Mouse (Mus musculus) stomach, embryonic 15.5 days (tissue): ENCODE measurements around the gene Snx1. TPM values are rescaled to one million over a fixed set of nuclear protein-coding genes. Genes with fewer than 3 reads are reported as not detected.
A peak's percentile ranks its signal among the peaks of the same experiment; 100 is the strongest.

Source experiments
- ATAC-seq: fragments of 200-750 bp; cut with Nextera tagmentation; 2 replicates; pipeline ENCODE4 v1.8.0; 2017; ENCODE audit warnings: low read depth, moderate number of reproducible peaks, moderate TSS enrichment; ENCODE audit not compliant: insufficient read depth, low FRiP score
- H3K27ac ChIP-seq: fragments of 300-500 bp; sonication (generic); 2 replicates; pipeline ENCODE4 v1.5.1; 2015; ENCODE audit warnings: mild to moderate bottlenecking, inconsistent platforms
- H3K27me3 ChIP-seq: fragments of 300-500 bp; sonication (generic); replicated peaks from 2 replicates; pipeline ENCODE4 v1.6.1; 2015; ENCODE audit warnings: inconsistent platforms
- H3K36me3 ChIP-seq: fragments of 300-500 bp; sonication (generic); 2 replicates; pipeline ENCODE4 v1.6.1; 2015; ENCODE audit warnings: inconsistent platforms
- H3K4me1 ChIP-seq: fragments of 300-500 bp; sonication (generic); 2 replicates; pipeline ENCODE4 v1.6.1; 2015; ENCODE audit warnings: inconsistent platforms
- H3K4me2 ChIP-seq: fragments of 300-500 bp; sonication (generic); 2 replicates; pipeline ENCODE4 v1.6.1; 2015; ENCODE audit warnings: mild to moderate bottlenecking, inconsistent platforms
- H3K4me3 ChIP-seq: fragments of 300-500 bp; sonication (generic); replicated peaks from 2 replicates; pipeline ENCODE4 v1.5.1; 2015; ENCODE audit warnings: inconsistent platforms
- H3K9ac ChIP-seq: fragments of 300-500 bp; sonication (generic); 2 replicates; pipeline ENCODE4 v1.6.1; 2015; ENCODE audit warnings: inconsistent platforms
- H3K9me3 ChIP-seq: fragments of 300-500 bp; sonication (generic); 2 replicates; pipeline ENCODE4 v1.6.1; 2016; ENCODE audit warnings: inconsistent platforms
- WGBS: fragments of 180-500 bp; shearing (Covaris S2); methylation state at CpG from one replicate; pipeline ENCODE4 v1.1.7; 2015; 5-methylcytosine and 5-hydroxymethylcytosine counted together
- polyA plus RNA-seq: library from polyadenylated mRNA; unstranded; fragments of >200 nt; fragmentation: Nextera tagmentation; extraction: Ambion mirVana; gene quantifications from 2 replicates; pipeline ENCODE4 v1.2.1, GENCODE M21; 2015

Snx1 gene
- polyA plus RNA-seq, 1 experiment from 2014 or later = 124 TPM

DNA sequence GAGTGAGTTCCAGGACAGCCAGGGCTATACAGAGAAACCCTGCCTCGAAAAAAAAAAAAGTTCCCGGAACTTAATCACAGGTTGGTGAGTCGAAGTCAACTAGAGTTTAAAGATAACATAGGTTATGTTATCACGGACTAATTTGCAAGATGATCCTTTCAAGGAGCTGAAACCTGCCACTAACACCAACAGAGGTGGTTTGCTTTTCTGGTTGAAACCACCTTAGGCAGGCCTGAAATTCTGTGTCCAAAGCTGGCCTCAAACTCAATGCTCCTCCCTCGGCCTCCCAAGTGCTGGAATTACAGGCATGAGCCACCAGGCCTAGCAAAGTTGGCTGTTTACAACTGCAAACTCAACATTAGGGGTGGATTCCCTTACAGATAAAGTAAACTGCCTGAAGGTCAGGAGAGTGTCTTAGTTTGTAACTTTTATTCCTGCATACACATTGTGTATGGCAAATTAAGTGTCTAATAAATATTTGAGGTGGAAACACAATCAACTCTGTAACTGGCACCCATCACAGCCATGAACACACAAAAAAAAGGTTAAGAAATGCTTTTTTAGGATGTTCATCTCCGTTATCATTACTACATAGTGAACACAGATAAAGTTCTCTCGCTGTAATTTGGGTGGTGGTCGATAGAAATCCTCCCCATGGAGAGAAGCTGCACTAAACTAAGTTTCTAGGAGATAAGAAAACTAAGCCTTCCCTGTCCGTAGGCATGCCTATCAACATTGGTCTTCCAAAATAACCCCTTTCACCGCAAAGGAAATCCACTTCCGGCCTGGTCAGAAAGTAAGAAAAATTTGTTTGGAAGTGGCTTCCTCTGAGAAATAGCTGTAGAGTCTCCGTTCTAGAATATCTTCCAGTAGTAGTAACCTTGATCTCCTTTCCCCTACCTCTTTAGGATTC lies 588 bp downstream of the Snx1 start:
- no peak for ATAC-seq

DNA sequence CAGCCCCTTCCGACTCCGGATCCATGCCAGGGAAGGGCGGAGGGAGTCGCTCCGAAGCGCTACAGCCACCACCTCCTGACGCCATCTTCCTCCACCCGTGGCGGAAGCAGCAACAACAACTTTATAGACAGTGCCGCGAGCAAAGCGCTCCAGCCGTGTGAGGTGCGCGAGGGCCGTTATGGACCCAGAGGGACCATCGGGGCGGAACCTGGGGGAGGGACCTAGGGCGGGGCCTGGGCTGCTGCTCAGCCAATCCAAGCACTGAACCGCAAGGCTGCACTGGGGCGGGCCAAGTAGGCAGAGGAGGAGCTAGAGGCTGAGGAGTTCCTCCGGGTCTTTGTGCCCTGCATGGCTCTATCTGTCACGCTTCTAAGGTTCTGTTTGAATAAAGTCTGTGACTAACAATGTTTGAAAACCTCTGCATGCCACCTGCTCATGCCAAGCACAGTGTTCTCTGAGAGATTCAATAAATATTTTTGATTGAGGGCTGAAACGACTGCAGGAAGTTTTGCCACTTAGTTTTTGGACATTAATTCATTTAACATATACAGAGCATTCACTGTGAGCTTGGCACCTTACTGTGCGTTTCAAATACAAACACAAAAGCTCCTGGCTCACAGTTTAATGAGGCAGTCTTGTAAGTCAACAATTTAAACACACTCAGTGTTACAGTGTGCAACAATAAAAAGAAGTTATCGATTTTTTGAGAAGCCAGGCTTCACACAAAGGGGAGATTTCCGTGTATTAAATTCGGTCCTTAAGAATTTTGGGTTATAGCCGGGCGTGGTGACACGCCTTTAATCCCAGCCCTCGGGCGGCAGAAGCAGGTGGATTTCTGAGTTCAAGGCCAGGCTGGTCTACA lies 1.5 kb downstream of the Snx1 start:
- Histone ChIP-seq H3K4me2 (peak overlapping the region; percentile 79), H3K4me3 (peak overlapping the region; percentile 71), H3K9ac (peak overlapping the region; percentile 60), H3K36me3 (no peaks in the 10 kb centered on the region), H3K27me3 (no peaks in the 10 kb centered on the region), H3K4me1 (peaks cover 9% of the 10 kb centered on the region; the same call in 1 of the 2 replicates), H3K27ac (peak overlapping the region; percentile 87), H3K9me3 (no peaks in the 10 kb centered on the region)
- WGBS = 13% methylated on average over 33 of the region's 33 CpGs
- ATAC-seq = peak; percentile 97

More for the DNA sequence above, 588 bp downstream of the Snx1 start:
- peak overlapping the region; percentile 87 for H3K27ac ChIP-seq
- H3K4me2 ChIP-seq = peak overlapping the region; percentile 79
- no peaks in the 10 kb centered on the region for H3K9me3 ChIP-seq
- peak overlapping the region; percentile 78 for H3K4me3 ChIP-seq
- H3K36me3 ChIP-seq = no peaks in the 10 kb centered on the region
- no peak overlapping the region for H3K9ac ChIP-seq
- peaks cover 9% of the 10 kb centered on the region; the same call in 1 of the 2 replicates for H3K4me1 ChIP-seq
- WGBS = 47% methylated on average over 12 of the region's 12 CpGs
- no peaks in the 10 kb centered on the region for H3K27me3 ChIP-seq

DNA sequence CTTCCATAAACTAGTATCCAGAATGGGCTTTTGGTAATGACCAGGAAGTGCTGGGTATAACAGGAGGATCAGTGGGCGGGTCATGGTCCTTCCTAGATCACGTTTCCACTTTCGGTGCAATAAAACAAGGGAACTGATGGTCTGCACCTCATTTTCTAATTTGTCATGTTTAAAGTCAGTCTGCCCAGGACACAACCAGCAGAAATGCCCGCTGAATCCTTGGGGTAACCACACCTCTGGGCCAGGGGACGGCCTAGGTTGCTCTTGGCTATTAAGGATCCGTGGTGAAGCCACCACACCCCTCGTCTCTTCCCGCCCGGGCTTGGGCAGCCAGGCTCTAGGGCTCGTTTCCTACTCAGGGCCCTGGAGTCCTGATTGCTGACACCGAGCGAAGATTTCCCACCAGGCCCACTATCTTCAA lies 2.3 kb downstream of the Snx1 start:
- Histone ChIP-seq H3K4me2 (peak overlapping the region; percentile 79), H3K27me3 (no peaks in the 10 kb centered on the region), H3K36me3 (no peaks in the 10 kb centered on the region), H3K27ac (peak overlapping the region; percentile 87), H3K9me3 (no peaks in the 10 kb centered on the region), H3K4me1 (peaks cover 9% of the 10 kb centered on the region; the same call in 1 of the 2 replicates), H3K9ac (peak overlapping the region; percentile 60), H3K4me3 (peak overlapping the region; percentile 71)
- ATAC-seq = no peak
- 0% methylated on average over 12 of the region's 12 CpGs for WGBS

DNA sequence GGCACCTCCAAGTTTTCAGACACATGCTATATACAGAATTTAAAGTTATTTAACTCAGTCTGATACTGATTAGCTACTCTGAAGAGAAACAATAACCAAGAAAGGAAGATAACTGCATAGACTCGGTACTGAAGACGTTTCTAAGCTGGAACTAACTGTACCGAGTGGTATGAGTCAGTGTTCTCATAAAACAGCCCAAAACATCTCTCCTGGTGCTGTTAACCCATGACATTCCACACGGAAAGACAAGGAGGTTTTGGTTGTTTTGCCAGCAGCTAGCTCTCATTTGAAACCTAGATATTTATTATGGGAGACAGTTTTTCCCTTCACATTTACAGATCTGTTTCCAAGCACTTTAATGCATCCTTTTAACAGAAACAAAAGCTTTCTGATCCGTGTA lies 2.7 kb downstream of the Snx1 start:
- Histone ChIP-seq H3K27me3 (no peaks in the 10 kb centered on the region), H3K4me1 (peaks cover 9% of the 10 kb centered on the region; the same call in 1 of the 2 replicates), H3K27ac (no peak overlapping the region), H3K9ac (peak overlapping the region; percentile 60; the same call in 1 of the 2 replicates), H3K4me2 (peak overlapping the region; percentile 79), H3K36me3 (no peaks in the 10 kb centered on the region), H3K9me3 (no peaks in the 10 kb centered on the region), H3K4me3 (peak overlapping the region; percentile 71)
- WGBS = 5% methylated on average over 5 of the region's 5 CpGs
- no peak for ATAC-seq

DNA sequence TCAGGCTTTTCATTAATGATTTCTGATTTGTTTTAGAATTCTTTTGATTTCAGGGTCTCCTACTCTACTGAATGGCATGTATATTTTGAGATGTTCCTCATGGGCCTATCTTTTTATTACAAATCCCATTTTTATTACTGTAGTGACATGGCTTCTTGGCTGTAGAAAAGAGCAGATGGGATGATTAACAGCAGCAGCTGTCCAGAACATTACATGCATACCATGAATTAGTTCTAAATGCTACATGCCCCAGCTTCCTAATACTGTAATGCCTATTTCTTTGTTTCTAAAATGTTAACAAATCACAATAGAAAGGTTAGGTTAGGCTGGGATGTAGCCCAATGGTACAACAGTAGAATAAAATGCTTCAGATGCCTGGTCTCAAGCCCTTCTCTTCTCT lies 5.0 kb downstream of the Snx1 start:
- no peaks in the 10 kb centered on the region for H3K27me3 ChIP-seq
- H3K36me3 ChIP-seq = no peaks in the 10 kb centered on the region
- H3K4me1 ChIP-seq = peaks cover 5% of the 10 kb centered on the region; the same call in 1 of the 2 replicates
- no peak overlapping the region for H3K27ac ChIP-seq
- no peak for ATAC-seq
- H3K9ac ChIP-seq = no peak overlapping the region
- H3K4me3 ChIP-seq = no peak overlapping the region
- H3K9me3 ChIP-seq = no peaks in the 10 kb centered on the region
- H3K4me2 ChIP-seq = no peak overlapping the region

DNA sequence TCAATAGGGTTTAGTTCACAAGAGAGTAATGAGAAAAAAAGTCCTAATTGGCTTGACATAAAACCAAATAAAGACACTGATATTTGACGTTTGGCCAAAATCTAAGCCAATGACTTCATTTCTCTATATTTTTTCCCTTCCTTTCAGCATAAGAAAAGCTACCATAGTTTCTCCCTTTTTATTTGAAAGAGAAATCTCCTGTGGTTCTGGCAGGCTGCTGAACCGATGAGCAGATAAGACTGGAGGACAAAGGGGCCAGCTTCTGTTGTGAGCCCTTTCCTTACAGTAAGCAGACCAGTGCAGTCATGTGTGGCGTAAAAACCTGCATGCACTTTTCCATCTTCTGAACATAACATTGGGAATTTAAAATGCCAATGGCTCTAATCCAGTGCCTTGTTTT lies 5.4 kb downstream of the Snx1 start:
- WGBS = 74% methylated on average over 3 of the region's 3 CpGs
- no peaks in the 10 kb centered on the region for H3K9me3 ChIP-seq
- no peak overlapping the region for H3K4me2 ChIP-seq
- ATAC-seq = no peak
- H3K27me3 ChIP-seq = no peaks in the 10 kb centered on the region
- no peak overlapping the region for H3K4me3 ChIP-seq
- peaks cover 5% of the 10 kb centered on the region; the same call in 1 of the 2 replicates for H3K4me1 ChIP-seq
- no peak overlapping the region for H3K9ac ChIP-seq
- no peaks in the 10 kb centered on the region for H3K36me3 ChIP-seq
- H3K27ac ChIP-seq = no peak overlapping the region

DNA sequence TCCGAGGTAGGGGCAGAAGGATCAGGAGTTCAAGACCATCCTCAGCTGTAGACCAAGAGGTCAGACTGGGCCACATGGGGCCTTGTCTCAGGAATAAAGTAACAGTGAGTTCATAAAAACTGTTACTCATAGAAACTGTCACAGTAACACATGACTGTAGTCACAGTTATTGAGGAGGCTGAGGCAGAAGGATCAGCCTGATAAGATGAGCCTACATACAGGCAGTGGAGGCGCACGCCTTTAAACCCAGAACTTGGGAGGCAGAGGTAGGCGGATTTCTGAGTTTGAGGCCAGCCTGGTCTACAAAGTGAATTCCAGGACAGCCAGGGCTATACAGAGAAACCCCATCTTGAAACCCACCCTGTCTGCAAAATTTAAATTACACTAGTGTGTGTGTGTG lies 6.3 kb downstream of the Snx1 start:
- Histone ChIP-seq H3K9me3 (no peaks in the 10 kb centered on the region), H3K27me3 (no peaks in the 10 kb centered on the region), H3K4me1 (no peaks in the 10 kb centered on the region), H3K9ac (no peak overlapping the region), H3K4me3 (no peak overlapping the region), H3K4me2 (no peak overlapping the region), H3K36me3 (no peaks in the 10 kb centered on the region), H3K27ac (no peak overlapping the region)
- WGBS = 92% methylated on average over 4 of the region's 4 CpGs
- no peak for ATAC-seq

DNA sequence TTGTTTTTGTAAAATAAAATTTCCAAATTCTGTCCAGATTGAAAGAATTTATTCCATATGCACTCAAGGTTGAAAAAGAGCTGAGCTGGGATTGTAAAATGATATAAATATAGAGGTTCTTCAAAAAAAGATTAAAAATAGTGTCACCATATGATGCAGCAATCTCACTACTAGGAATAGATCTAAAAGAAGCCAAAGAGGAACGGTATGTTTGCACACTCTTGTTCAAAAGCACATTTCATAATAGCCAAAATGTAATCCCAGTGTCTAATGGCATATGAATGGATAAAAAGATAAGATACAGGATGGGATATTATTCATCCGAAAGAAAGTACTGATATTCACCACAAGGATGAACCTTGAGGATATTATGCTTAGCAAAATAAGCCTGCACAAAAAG lies 6.9 kb downstream of the Snx1 start:
- ATAC-seq = no peak
- Histone ChIP-seq H3K4me2 (no peak overlapping the region), H3K36me3 (no peaks in the 10 kb centered on the region), H3K27me3 (no peaks in the 10 kb centered on the region), H3K4me1 (no peaks in the 10 kb centered on the region), H3K27ac (no peak overlapping the region), H3K9ac (no peak overlapping the region), H3K9me3 (no peaks in the 10 kb centered on the region), H3K4me3 (no peak overlapping the region)
- WGBS = 81% methylated on average over 2 of the region's 2 CpGs

DNA sequence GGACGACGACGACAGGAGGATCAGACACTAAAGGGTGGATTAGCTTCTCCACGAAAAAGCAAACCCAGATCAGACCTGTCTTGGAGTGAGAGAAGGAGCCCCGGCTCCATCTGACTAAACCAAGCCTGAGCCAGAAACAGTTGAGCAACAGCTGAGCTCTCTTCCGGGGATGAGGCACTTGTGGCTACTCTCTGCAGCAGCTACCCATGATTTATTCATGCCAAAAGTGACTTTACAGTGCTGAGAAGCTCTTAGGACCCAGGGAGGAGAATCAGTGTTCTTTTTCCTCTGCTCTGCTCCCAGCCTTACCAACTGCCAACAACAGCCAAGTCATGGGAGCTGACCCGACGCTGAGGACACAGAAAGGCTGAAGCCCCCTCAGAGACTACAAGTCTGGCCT lies 9.5 kb downstream of the Snx1 start:
- H3K4me2 ChIP-seq = no peak overlapping the region
- 0 out of 2 replicates have a peak, but pooled peaks cover 3% of the 10 kb centered on the region for H3K36me3 ChIP-seq
- no peak for ATAC-seq
- H3K27me3 ChIP-seq = no peaks in the 10 kb centered on the region
- no peak overlapping the region for H3K9ac ChIP-seq
- H3K9me3 ChIP-seq = no peaks in the 10 kb centered on the region
- no peak overlapping the region for H3K4me3 ChIP-seq
- no peak overlapping the region for H3K27ac ChIP-seq
- WGBS = 55% methylated on average over 8 of the region's 8 CpGs
- H3K4me1 ChIP-seq = no peaks in the 10 kb centered on the region

DNA sequence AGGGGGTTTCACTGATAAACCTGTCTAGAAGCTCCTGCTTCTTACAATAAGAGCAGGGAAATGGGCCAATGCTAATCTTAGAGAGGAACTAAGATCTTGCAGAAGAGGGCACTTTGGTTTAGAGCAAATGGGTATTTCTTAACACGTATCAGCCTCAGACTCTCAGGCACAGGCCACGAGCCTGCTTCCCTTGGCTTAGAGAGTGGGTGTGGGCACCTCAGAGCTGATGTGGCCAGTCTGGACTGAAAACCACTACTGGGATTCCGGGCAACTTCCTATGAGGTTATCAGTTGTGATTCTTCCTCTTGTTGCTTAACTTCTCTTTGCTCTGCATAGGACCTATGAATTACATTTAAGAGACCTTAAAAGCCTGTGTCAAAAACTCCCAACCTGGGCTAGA lies 12.0 kb downstream of the Snx1 start:
- Histone ChIP-seq H3K36me3 (0 out of 2 replicates have a peak, but pooled peaks cover 6% of the 10 kb centered on the region), H3K9ac (no peak overlapping the region), H3K4me1 (no peaks in the 10 kb centered on the region), H3K27me3 (no peaks in the 10 kb centered on the region), H3K27ac (no peak overlapping the region), H3K4me2 (no peak overlapping the region), H3K9me3 (no peaks in the 10 kb centered on the region), H3K4me3 (no peak overlapping the region)
- 87% methylated on average over 3 of the region's 3 CpGs for WGBS
- no peak for ATAC-seq

DNA sequence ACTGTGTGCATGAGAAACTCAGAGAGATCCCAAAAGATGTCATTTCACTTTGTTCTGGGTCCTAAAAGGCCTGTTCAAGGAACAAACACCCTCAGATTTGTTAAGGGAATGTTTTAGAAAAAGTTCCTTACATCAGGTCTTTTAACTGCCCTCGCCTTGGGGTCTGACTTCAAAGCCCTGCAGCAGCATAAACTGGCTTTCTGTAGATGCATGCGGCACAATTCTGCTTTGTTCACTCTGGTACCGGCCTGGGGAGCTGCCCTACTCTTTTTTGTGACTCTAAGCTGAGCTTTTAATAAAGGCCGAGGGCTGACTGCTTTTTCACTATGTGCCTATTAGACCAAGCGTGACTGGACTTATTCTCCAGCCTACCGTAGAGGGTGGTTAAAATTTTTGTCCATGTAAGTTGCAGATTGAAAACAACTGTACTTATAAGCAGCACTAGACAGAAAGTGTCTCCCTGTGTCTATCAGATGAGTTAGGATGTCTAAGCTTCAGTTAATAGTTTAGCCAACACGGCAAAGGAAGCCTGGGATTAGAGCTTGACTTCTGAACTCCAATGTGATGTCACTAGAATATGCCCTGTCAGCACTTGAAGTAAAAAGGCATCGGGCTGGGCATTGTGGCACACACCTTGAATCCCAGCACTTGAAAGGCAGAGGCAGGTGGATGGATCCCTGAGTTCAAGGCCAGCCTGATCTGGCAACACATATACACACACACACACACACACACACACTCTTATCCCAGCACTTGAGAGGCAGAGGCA lies 15.6 kb downstream of the Snx1 start:
- Histone ChIP-seq H3K27me3 (no peaks in the 10 kb centered on the region), H3K36me3 (0 out of 2 replicates have a peak, but pooled peaks cover 9% of the 10 kb centered on the region), H3K9me3 (no peaks in the 10 kb centered on the region), H3K4me3 (no peak overlapping the region), H3K4me1 (no peaks in the 10 kb centered on the region), H3K4me2 (no peak overlapping the region), H3K9ac (no peak overlapping the region), H3K27ac (no peak overlapping the region)
- 80% methylated on average over 8 of the region's 8 CpGs for WGBS
- no peak for ATAC-seq
